Mouse (Mus musculus): Measurements from ENCODE around the gene Nhsl1.

GRCm38 (mm10) chr10:18489936-18490335 lies 171.2 kb downstream of the Nhsl1 start:
- TF ChIP-seq CTCF (IDR thresholded peaks at IDR 0.05; ENCODE audit: low read depth) (no peak), EP300 (IDR thresholded peaks at IDR 0.05; ENCODE audit: low read depth) (no peak)

Data from liver, embryonic 14.5 days (tissue).